Mouse (Mus musculus) liver, adult 2 months (tissue): ENCODE measurements at regions not wholly inside any gene's neighbourhood (a gene's known extent, or its start where the extent isn't known, plus 50 kb on each side); places are given as distances from the start of the nearest gene placed in this dataset.

Experiments
- DNase-seq: peaks from one replicate; pipeline ENCODE4 v3.0.0-alpha.2; 2011; ENCODE audit warnings: low read depth, low spot score; ENCODE audit errors: extremely low read depth
- H3K27ac ChIP-seq: fragments of 200-500 bp; replicated peaks from 2 replicates; pipeline ENCODE4 v1.5.1; 2012; ENCODE audit warnings: low read depth, mild to moderate bottlenecking, control low read depth, inconsistent platforms, low read length; ENCODE audit not compliant: insufficient read depth
- H3K27me3 ChIP-seq: fragments of 200-500 bp; 2 replicates; pipeline ENCODE4 v1.6.1; 2012; ENCODE audit warnings: mild to moderate bottlenecking, moderate library complexity, low read length, inconsistent platforms; ENCODE audit not compliant: control insufficient read depth, insufficient read depth
- H3K36me3 ChIP-seq: fragments of 200-500 bp; 2 replicates; pipeline ENCODE4 v1.6.1; 2012; ENCODE audit warnings: low read length, inconsistent platforms; ENCODE audit not compliant: control insufficient read depth, insufficient read depth
- H3K4me1 ChIP-seq: fragments of 200-500 bp; 2 replicates; pipeline ENCODE4 v1.6.1; 2011; ENCODE audit warnings: low read length; ENCODE audit not compliant: control insufficient read depth, insufficient read depth
- H3K4me3 ChIP-seq: fragments of 200-500 bp; 2 replicates; pipeline ENCODE4 v1.5.1; 2011; ENCODE audit warnings: low read depth, mild to moderate bottlenecking, control low read depth, low read length, moderate library complexity; ENCODE audit not compliant: insufficient read depth
- H3K79me2 ChIP-seq: fragments of 200-500 bp; 2 replicates; pipeline ENCODE4 v1.6.1; 2012; ENCODE audit warnings: inconsistent platforms, mild to moderate bottlenecking, low read length, moderate library complexity; ENCODE audit not compliant: control insufficient read depth, insufficient read depth
- H3K9ac ChIP-seq: fragments of 200-500 bp; 2 replicates; pipeline ENCODE4 v1.6.1; 2012; ENCODE audit warnings: low read depth, mild to moderate bottlenecking, control low read depth, inconsistent platforms, low read length
- CTCF ChIP-seq: fragments of 200-500 bp; IDR thresholded peaks from 2 replicates; pipeline ENCODE4 v1.5.1; 2011; ENCODE audit warnings: low read depth, low read length, control low read depth
- POLR2A ChIP-seq: fragments of 200-500 bp; IDR thresholded peaks from 2 replicates; pipeline ENCODE4 v1.6.1; 2011; ENCODE audit warnings: low read length, control low read depth; ENCODE audit not compliant: insufficient read depth; ENCODE audit errors: extremely low read depth
- WGBS: fragments of 180-500 bp; shearing (Covaris S2); methylation state at CpG from one replicate; pipeline ENCODE4 v1.1.7; 2018; 5-methylcytosine and 5-hydroxymethylcytosine counted together

- H3K9ac ChIP-seq, result no peak overlapping the region
Measured at GRCm38 (mm10) chr13:44476901-44477300, 252.4 kb upstream of the Jarid2 start.

GRCm38 (mm10) chr13:44480128-44480527 is 249.1 kb upstream of the Jarid2 start:
- Histone ChIP-seq H3K9ac (no peak overlapping the region), H3K4me3 (no peak overlapping the region), H3K27me3 (no peaks in the 10 kb centered on the region), H3K27ac (no peak overlapping the region), H3K79me2 (no peaks in the 10 kb centered on the region), H3K4me1 (no peaks in the 10 kb centered on the region), H3K36me3 (no peaks in the 10 kb centered on the region)
- TF ChIP-seq POLR2A (no peak), CTCF (no peak)
- 80% methylated on average over 7 of the region's 7 CpGs for WGBS
- peak; percentile 22 for DNase-seq

More at GRCm38 (mm10) chr13:44476901-44477300, 252.4 kb upstream of the Jarid2 start:
- H3K4me3 ChIP-seq, result no peak overlapping the region
- no peaks in the 10 kb centered on the region for H3K4me1 ChIP-seq
- no peaks in the 10 kb centered on the region for H3K36me3 ChIP-seq
- 75% methylated on average over 8 of the region's 8 CpGs for WGBS
- TF ChIP-seq POLR2A, result no peak
- TF ChIP-seq CTCF, result no peak
- H3K27ac ChIP-seq, result no peak overlapping the region
- no peak for DNase-seq
- no peaks in the 10 kb centered on the region for H3K79me2 ChIP-seq
- H3K27me3 ChIP-seq, result no peaks in the 10 kb centered on the region

- DNase-seq, result peak; percentile 29
- Histone ChIP-seq H3K27me3 (no peaks in the 10 kb centered on the region), H3K4me1 (no peaks in the 10 kb centered on the region), H3K79me2 (no peaks in the 10 kb centered on the region), H3K4me3 (no peak overlapping the region), H3K27ac (no peak overlapping the region), H3K9ac (no peak overlapping the region), H3K36me3 (no peaks in the 10 kb centered on the region)
- TF ChIP-seq CTCF, result no peak
- TF ChIP-seq POLR2A, result no peak
- 81% methylated on average over 7 of the region's 7 CpGs for WGBS
Measured at GRCm38 (mm10) chr13:44482661-44483060, 246.6 kb upstream of the Jarid2 start.

- TF ChIP-seq POLR2A (no peak), CTCF (no peak)
- no peaks in the 10 kb centered on the region for H3K36me3 ChIP-seq
- H3K4me3 ChIP-seq, result no peak overlapping the region
- DNase-seq, result no peak
- no peaks in the 10 kb centered on the region for H3K79me2 ChIP-seq
- no peaks in the 10 kb centered on the region for H3K4me1 ChIP-seq
- no peaks in the 10 kb centered on the region for H3K27me3 ChIP-seq
- no peak overlapping the region for H3K27ac ChIP-seq
- WGBS, result 84% methylated on average over 14 of the region's 14 CpGs
- no peak overlapping the region for H3K9ac ChIP-seq
Measured at GRCm38 (mm10) chr13:44484582-44485329, 244.5 kb upstream of the Jarid2 start.

- WGBS, result 83% methylated on average over 4 of the region's 4 CpGs
- Histone ChIP-seq H3K27ac (no peak overlapping the region), H3K9ac (no peak overlapping the region), H3K27me3 (no peaks in the 10 kb centered on the region; the same call in 1 of the 2 replicates), H3K4me1 (no peaks in the 10 kb centered on the region), H3K79me2 (no peaks in the 10 kb centered on the region), H3K4me3 (no peak overlapping the region), H3K36me3 (no peaks in the 10 kb centered on the region)
- peak; percentile 20 for DNase-seq
- TF ChIP-seq CTCF, result no peak
- no peak for TF ChIP-seq POLR2A
Measured at GRCm38 (mm10) chr13:44490935-44491465, 238.3 kb upstream of the Jarid2 start.

GRCm38 (mm10) chr13:44493884-44494283 is 235.4 kb upstream of the Jarid2 start:
- no peak for DNase-seq
- H3K79me2 ChIP-seq, result no peaks in the 10 kb centered on the region
- no peaks in the 10 kb centered on the region for H3K36me3 ChIP-seq
- TF ChIP-seq POLR2A, result no peak
- no peak for TF ChIP-seq CTCF
- no peak overlapping the region for H3K9ac ChIP-seq
- H3K27me3 ChIP-seq, result no peaks in the 10 kb centered on the region; the same call in 1 of the 2 replicates
- H3K4me3 ChIP-seq, result no peak overlapping the region
- no peak overlapping the region for H3K27ac ChIP-seq
- 76% methylated on average over 3 of the region's 3 CpGs for WGBS
- no peaks in the 10 kb centered on the region for H3K4me1 ChIP-seq
